Mouse (Mus musculus) E14TG2a.4 (cell line): ENCODE results near the gene Hyal2.

Source experiments
- CTCF ChIP-seq: conservative IDR thresholded peaks from 2 replicates; pipeline ENCODE4 v1.5.1; 2014; ENCODE audit warnings: low read length
- NANOG ChIP-seq: IDR thresholded peaks from 2 replicates; pipeline ENCODE4 v1.6.1; 2014; ENCODE audit warnings: borderline replicate concordance, low read length, mixed read lengths
- POU5F1 ChIP-seq: IDR thresholded peaks from 2 replicates; pipeline ENCODE4 v1.6.1; 2014; ENCODE audit warnings: low read length, borderline replicate concordance

DNA sequence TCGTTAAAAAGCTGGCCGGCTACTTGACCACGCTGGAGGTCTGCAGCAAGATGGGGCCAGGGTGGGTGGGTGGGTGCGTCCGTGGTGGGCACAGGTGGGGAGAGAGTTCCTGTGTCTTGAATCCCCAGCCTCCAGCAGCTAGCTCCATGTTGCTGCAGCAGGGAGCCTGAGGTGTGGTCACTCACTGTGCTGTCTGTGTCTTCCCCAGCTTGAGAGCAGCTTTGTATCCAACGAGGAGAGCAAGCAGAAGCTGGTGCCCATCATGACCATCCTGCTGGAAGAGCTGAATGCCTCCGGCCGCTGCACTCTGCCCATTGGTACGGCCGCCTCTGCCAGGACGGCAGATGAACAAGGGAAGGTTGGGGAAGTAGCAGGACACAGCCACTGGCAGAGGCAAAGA is 24.4 kb upstream of the Hyal2 start:
- TF ChIP-seq CTCF (no peak), NANOG (no peak), POU5F1 (no peak)
